Mouse (Mus musculus) left cerebral cortex, postnatal 25 days (tissue): Measurements from ENCODE around the gene Dgki. TPM values are rescaled to one million over a fixed set of nuclear protein-coding genes. Genes with fewer than 3 reads are reported as not detected.

Source experiments
- DNase-seq, 2 experiments: peaks; one replicate each; pipeline ENCODE4 v3.0.0; 2022; ENCODE audit warnings: low spot score in 2 of 2, mixed read lengths in 1 of 2
- intact Hi-C: fragments of 180-260 bp; cut with DNase I; formaldehyde crosslinking; loops from one replicate; pipeline ENCODE4 v1.15.1; 2025
- total RNA-seq, 2 experiments: library from RNA; stranded (reverse); gene quantifications; 2 replicates each; pipeline ENCODE4 v1.2.3; 2021

Dgki gene
- total RNA-seq, 2 experiments from 2014 or later: 68.5 to 82.6 TPM

- no peak for DNase-seq
- intact Hi-C loops: no loop called here
These were observed 401.6 kb downstream of the Dgki start for GRCm38 (mm10) chr6:36898412-36898811.

GRCm38 (mm10) chr6:36897616-36898149 lies 402.3 kb downstream of the Dgki start:
- intact Hi-C loops: no loop called here

GRCm38 (mm10) chr6:36896656-36897055 lies 403.3 kb downstream of the Dgki start:
- peak in 1 of 2 experiments; percentile 66 for DNase-seq
- intact Hi-C loops: no loop called here

More at GRCm38 (mm10) chr6:36897616-36898149, 402.3 kb downstream of the Dgki start:
- DNase-seq: no peak

- peak in 1 of 2 experiments; percentile 29 for DNase-seq
- intact Hi-C loops: no loop called here
These were observed 408.2 kb downstream of the Dgki start for GRCm38 (mm10) chr6:36891820-36892219.

- intact Hi-C loops: no loop called here
- no peak for DNase-seq
These were observed 409.2 kb downstream of the Dgki start for GRCm38 (mm10) chr6:36890776-36891175.

GRCm38 (mm10) chr6:36890296-36890695 lies 409.7 kb downstream of the Dgki start:
- no peak for DNase-seq
- intact Hi-C loops: no loop called here

GRCm38 (mm10) chr6:36881309-36881708 lies 418.7 kb downstream of the Dgki start:
- no peak for DNase-seq
- intact Hi-C loops: no loop called here

GRCm38 (mm10) chr6:36880643-36881263 lies 419.2 kb downstream of the Dgki start:
- DNase-seq: no peak
- intact Hi-C loops: no loop called here

GRCm38 (mm10) chr6:36877399-36877798 lies 422.6 kb downstream of the Dgki start:
- no peak for DNase-seq
- intact Hi-C loops: no loop called here

GRCm38 (mm10) chr6:36876426-36876825 lies 423.6 kb downstream of the Dgki start:
- DNase-seq: no peak
- intact Hi-C loops: no loop called here

- intact Hi-C loops: no loop called here
- DNase-seq: no peak
These were observed 424.1 kb downstream of the Dgki start for GRCm38 (mm10) chr6:36875926-36876325.

- DNase-seq: no peak
- intact Hi-C loops: no loop called here
These were observed 427.1 kb downstream of the Dgki start for GRCm38 (mm10) chr6:36872876-36873275.

- DNase-seq: no peak
These were observed 431.8 kb downstream of the Dgki start for GRCm38 (mm10) chr6:36868217-36868616.

GRCm38 (mm10) chr6:36858258-36859041 lies 441.5 kb downstream of the Dgki start:
- no peak for DNase-seq
- intact Hi-C loops: no loop called here

More at GRCm38 (mm10) chr6:36868217-36868616, 431.8 kb downstream of the Dgki start:
- intact Hi-C loops: no loop called here

- peak in 1 of 2 experiments; percentile 19 for DNase-seq
- intact Hi-C loops: no loop called here
These were observed 442.2 kb downstream of the Dgki start for GRCm38 (mm10) chr6:36857627-36858257.

GRCm38 (mm10) chr6:36850422-36851129 lies 449.4 kb downstream of the Dgki start:
- peak; percentile 77 to 95 for DNase-seq
- intact Hi-C loops: no loop called here

- intact Hi-C loops: loop anchor here (5.0 kb wide), 1 partner anchor 68 kb away; no protein-coding TSS in a partner anchor
- DNase-seq: peak in 1 of 2 experiments; percentile 40
These were observed 454.7 kb downstream of the Dgki start for GRCm38 (mm10) chr6:36845288-36845687.

GRCm38 (mm10) chr6:36844258-36844657 lies 455.7 kb downstream of the Dgki start:
- intact Hi-C loops: loop anchor here (5.0 kb wide), 1 partner anchor 237 kb away; no protein-coding TSS in a partner anchor
- peak in 1 of 2 experiments; percentile 73 for DNase-seq

GRCm38 (mm10) chr6:36843031-36843488 lies 456.9 kb downstream of the Dgki start:
- intact Hi-C loops: loop anchor here (2.0 to 5.0 kb wide), 2 partner anchors 26 to 236 kb away; no protein-coding TSS in a partner anchor
- DNase-seq: peak in 1 of 2 experiments; percentile 89
